Mouse (Mus musculus) erythroblast, embryonic 14.5 days (primary cell): ENCODE measurements around the gene AI837181.

Experiments used
- GATA1 ChIP-seq: IDR thresholded peaks from 2 replicates; pipeline ENCODE4 v1.6.1; 2012; ENCODE audit warnings: low read length, inconsistent platforms, mixed read lengths
- TAL1 ChIP-seq: IDR thresholded peaks from 3 replicates; pipeline ENCODE4 v1.6.1; 2012; ENCODE audit warnings: low read length, inconsistent platforms, mixed read lengths

DNA sequence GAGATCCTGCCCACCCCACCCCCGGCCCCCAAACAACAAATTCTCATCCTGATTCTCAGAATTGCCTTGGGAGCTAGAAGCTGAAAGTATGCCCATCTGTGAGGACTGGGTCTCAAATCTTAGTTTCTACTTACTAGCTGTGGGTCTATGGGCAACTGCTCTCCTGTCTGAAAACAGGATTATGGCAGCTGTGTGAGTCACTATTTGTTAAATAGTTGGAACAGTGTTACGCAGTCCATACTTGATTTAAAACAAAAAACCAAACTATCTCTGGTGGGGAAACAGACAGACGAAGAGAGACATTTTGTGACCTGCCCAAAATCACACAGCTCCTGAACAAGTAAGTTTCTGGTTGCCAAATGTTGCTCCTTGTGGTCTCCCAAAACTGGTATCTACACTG, 24.7 kb downstream of the AI837181 start:
- TF ChIP-seq GATA1 (no peak), TAL1 (no peak)
